Mouse (Mus musculus) stomach, embryonic 14.5 days (tissue): ENCODE data around the gene Ctnna3. TPM values are rescaled to one million over a fixed set of nuclear protein-coding genes. Genes with fewer than 3 reads are reported as not detected.
A peak's percentile ranks its signal among the peaks of the same experiment; 100 is the strongest.
"Not testable (repeated sequence)": the region's sequence is repeated elsewhere in the genome, so short reads cannot be mapped to it uniquely, and the experiment has no call there.

Experiments
- ATAC-seq: fragments of 200-750 bp; cut with Nextera tagmentation; 2 replicates; pipeline ENCODE4 v1.8.0; 2017; ENCODE audit warnings: low read depth, moderate TSS enrichment; ENCODE audit not compliant: insufficient number of reproducible peaks, insufficient read depth, low FRiP score
- H3K27ac ChIP-seq: fragments of 300-500 bp; sonication (generic); 2 replicates; pipeline ENCODE4 v1.5.1; 2014; ENCODE audit warnings: mild to moderate bottlenecking, low read length, moderate library complexity, mixed read lengths
- H3K27me3 ChIP-seq: fragments of 300-500 bp; sonication (generic); 2 replicates; pipeline ENCODE4 v1.6.1; 2014; ENCODE audit warnings: low read length, control low read depth, mixed read lengths; ENCODE audit not compliant: control insufficient read depth, insufficient read depth
- H3K36me3 ChIP-seq: fragments of 300-500 bp; sonication (generic); 2 replicates; pipeline ENCODE4 v1.6.1; 2014; ENCODE audit warnings: mild to moderate bottlenecking, control low read depth, low read length, moderate library complexity, mixed read lengths; ENCODE audit not compliant: control insufficient read depth, insufficient read depth
- H3K4me1 ChIP-seq: fragments of 300-500 bp; sonication (generic); 2 replicates; pipeline ENCODE4 v1.6.1; 2014; ENCODE audit warnings: low read length, control low read depth, mixed read lengths; ENCODE audit not compliant: control insufficient read depth, insufficient read depth
- H3K4me2 ChIP-seq: fragments of 300-500 bp; sonication (generic); replicated peaks from 2 replicates; pipeline ENCODE4 v1.6.1; 2014; ENCODE audit warnings: low read depth, low read length, control low read depth
- H3K4me3 ChIP-seq: fragments of 300-500 bp; sonication (generic); 2 replicates; pipeline ENCODE4 v1.5.1; 2014; ENCODE audit warnings: low read depth, low read length, control low read depth
- H3K9ac ChIP-seq: fragments of 300-500 bp; sonication (generic); replicated peaks from 2 replicates; pipeline ENCODE4 v1.6.1; 2014; ENCODE audit warnings: low read depth, mild to moderate bottlenecking, control low read depth, low read length, moderate library complexity, mixed read lengths
- H3K9me3 ChIP-seq: fragments of 300-500 bp; sonication (generic); 2 replicates; pipeline ENCODE4 v1.6.1; 2016; ENCODE audit warnings: low read depth, low read length, control low read depth; ENCODE audit not compliant: control insufficient read depth
- WGBS: fragments of 180-500 bp; shearing (Covaris S2); extraction: QIAGEN DNeasy Blood & Tissue Kit; methylation state at CpG from one replicate; pipeline ENCODE4 v1.1.7; 2014; 5-methylcytosine and 5-hydroxymethylcytosine counted together
- polyA plus RNA-seq: library from polyadenylated mRNA; unstranded; fragments of >200 nt; fragmentation: Nextera tagmentation; extraction: Ambion mirVana; gene quantifications from 2 replicates; pipeline ENCODE4 v1.2.1, GENCODE M21; 2014

Gene Ctnna3
- polyA plus RNA-seq, 1 experiment from 2014 or later: 0.78 TPM

DNA sequence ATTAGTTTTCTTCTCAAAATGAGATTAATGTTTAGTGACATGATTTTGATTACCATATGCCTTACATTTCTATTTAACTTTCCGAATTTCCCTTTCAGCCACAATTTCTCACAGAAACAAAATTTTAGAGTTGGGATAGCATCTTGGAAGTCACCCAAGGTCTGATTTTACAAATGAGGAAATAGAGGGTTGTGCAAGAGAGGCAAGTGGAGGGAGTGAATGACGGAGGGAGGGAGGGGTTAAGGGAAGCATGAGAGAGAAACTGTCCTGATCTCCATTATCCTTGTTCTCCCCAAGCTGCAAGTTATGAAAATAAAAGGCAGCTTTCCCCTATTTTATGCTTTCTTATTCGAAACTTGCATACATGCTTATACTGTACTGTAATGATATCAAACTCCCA lies 943.4 kb downstream of the Ctnna3 start:
- H3K9ac ChIP-seq: no peak overlapping the region
- H3K4me1 ChIP-seq: no peaks in the 10 kb centered on the region
- H3K27me3 ChIP-seq: no peaks in the 10 kb centered on the region
- no peak overlapping the region for H3K27ac ChIP-seq
- no peak for ATAC-seq
- H3K4me2 ChIP-seq: no peak overlapping the region
- no peaks in the 10 kb centered on the region for H3K9me3 ChIP-seq
- no peaks in the 10 kb centered on the region for H3K36me3 ChIP-seq
- WGBS: 83% methylated on average over 3 of the region's 3 CpGs
- H3K4me3 ChIP-seq: no peak overlapping the region

DNA sequence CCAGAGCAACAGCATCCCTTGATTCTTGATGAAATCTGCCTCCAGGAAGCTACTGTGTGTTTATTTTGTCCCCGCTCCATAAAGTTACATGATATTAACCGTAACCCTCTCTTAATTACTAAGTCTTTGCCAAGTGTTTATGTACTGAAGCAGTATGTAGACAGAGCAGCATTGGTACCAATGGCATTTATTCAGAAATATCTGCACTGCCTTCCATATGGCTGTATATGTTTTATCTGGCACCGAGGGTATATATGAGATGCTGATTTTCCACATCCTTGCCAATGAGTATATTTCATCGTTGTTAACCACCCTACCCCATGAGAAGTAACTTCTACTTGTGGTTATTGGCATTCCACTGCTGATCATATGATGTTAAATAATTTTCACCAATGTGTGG lies 947.9 kb downstream of the Ctnna3 start:
- Histone ChIP-seq H3K9me3 (no peaks in the 10 kb centered on the region), H3K9ac (no peak overlapping the region), H3K36me3 (no peaks in the 10 kb centered on the region), H3K4me3 (no peak overlapping the region), H3K4me2 (no peak overlapping the region), H3K27ac (no peak overlapping the region), H3K4me1 (no peaks in the 10 kb centered on the region), H3K27me3 (no peaks in the 10 kb centered on the region)
- ATAC-seq: no peak
- WGBS: 88% methylated on average over 4 of the region's 4 CpGs

DNA sequence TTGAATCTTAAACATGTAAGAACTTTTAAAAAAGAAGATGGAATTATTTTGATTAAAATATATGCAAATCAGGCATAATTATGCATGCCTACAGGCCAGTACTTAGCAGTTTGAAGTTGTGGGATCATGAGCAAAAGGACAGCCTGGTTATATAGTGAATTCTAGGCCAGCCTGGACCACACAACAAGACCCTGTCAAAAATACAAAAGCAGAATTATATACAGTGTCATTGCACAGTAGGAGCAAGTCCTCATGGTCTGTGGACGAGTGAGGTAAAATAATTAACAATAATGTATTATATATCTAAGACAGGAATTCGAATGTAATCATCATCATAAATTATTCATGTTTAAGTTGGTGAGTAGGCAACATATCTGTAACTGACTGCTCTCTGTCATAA lies 966.7 kb downstream of the Ctnna3 start:
- WGBS: 48% methylated on average over 2 of the region's 2 CpGs
- Histone ChIP-seq H3K9me3 (no peaks in the 10 kb centered on the region), H3K4me1 (no peaks in the 10 kb centered on the region), H3K27me3 (no peaks in the 10 kb centered on the region), H3K9ac (no peak overlapping the region), H3K36me3 (no peaks in the 10 kb centered on the region), H3K4me2 (no peak overlapping the region), H3K4me3 (no peak overlapping the region), H3K27ac (no peak overlapping the region)
- ATAC-seq: no peak

DNA sequence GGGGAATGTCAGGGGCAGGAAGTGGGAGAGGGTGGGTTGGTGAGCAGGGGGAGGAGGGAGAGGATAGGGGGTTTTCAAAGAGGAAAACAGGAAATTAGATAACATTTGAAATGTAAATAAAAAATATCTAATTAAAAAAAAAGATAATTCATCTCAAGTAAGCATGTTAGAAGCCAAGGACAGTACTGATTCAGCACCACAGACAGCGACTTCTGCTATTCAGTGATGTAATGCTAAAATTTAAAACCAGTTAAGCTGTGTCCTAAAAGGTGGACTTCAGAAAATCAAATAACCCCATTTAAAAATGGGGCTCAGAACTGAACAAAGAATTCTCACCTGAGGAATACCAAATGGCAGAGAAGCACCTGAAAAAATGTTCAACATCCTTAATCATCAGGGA lies 988.5 kb downstream of the Ctnna3 start:
- not testable (repeated sequence) for H3K4me1 ChIP-seq, H3K9ac ChIP-seq, H3K27me3 ChIP-seq, ATAC-seq, H3K4me3 ChIP-seq, H3K27ac ChIP-seq, H3K4me2 ChIP-seq, H3K36me3 ChIP-seq, H3K9me3 ChIP-seq
- 24% methylated on average over 1 of the region's 1 CpGs for WGBS

DNA sequence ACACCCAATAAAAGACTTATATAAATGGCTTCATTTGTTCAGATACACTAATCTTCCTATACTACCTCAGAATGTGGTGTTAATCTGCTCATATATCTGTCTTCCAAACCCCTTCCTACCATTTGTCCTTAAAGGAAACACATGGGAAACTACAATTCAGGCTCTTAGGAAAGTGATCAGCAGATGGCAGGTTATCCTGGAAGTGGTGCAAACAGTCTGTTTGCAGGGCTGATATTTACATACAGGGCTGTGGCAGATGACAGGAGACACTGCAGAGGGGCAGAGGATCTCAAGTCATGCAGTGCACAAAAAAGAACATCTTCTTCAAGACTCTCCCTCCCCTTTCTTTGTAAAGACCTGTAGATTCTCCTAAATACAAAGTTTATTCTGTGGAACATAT lies 1008.8 kb downstream of the Ctnna3 start:
- Histone ChIP-seq H3K4me1 (no peaks in the 10 kb centered on the region), H3K4me2 (no peak overlapping the region), H3K9ac (no peak overlapping the region), H3K4me3 (no peak overlapping the region), H3K27ac (no peak overlapping the region), H3K27me3 (no peaks in the 10 kb centered on the region), H3K36me3 (no peaks in the 10 kb centered on the region), H3K9me3 (no peaks in the 10 kb centered on the region)
- no peak for ATAC-seq

DNA sequence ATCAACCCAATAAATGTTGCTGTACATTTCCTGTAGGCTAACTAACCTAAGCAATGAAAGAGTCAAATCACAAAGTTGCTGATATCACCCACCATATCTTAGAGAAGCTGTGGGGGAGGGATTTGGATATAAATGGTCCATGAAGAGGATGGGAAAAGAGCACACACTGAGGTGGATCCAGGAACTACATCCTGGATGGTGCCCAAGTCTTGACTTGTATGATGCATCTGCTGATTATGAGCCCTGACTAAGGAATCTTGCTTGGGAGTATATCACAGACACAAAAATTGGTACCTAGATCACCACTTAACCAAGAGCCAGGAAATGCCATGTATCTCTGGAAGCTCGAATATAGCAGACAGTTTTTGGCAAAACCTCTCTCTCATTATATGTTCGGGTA lies 1018.7 kb downstream of the Ctnna3 start:
- Histone ChIP-seq H3K9ac (no peak overlapping the region), H3K27me3 (no peaks in the 10 kb centered on the region), H3K4me2 (no peak overlapping the region), H3K4me1 (no peaks in the 10 kb centered on the region), H3K27ac (no peak overlapping the region), H3K4me3 (no peak overlapping the region), H3K36me3 (no peaks in the 10 kb centered on the region), H3K9me3 (no peaks in the 10 kb centered on the region)
- ATAC-seq: no peak
- WGBS: 80% methylated on average over 2 of the region's 2 CpGs

DNA sequence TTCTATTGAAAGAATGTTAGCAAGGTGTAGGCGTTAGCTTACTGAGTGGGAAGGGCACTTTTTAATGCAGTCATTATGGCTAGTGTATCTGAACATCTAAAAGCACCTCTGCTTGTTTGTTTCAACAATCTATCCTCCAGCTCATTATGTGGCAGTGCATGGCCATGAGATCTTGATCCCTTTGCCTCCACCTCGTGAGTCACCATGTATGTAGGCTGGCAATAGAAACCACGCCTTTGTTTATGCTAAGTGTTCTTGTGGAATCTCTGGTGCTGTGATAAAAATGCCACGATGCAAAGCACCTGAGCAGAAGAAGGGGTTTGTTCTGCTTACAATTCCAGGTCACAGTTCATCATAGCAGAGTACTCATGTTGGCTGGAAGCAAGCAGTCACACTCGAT lies 1053.4 kb downstream of the Ctnna3 start:
- Histone ChIP-seq H3K4me3 (no peak overlapping the region), H3K27me3 (no peaks in the 10 kb centered on the region), H3K4me2 (no peak overlapping the region), H3K27ac (no peak overlapping the region), H3K9ac (no peak overlapping the region), H3K9me3 (no peaks in the 10 kb centered on the region), H3K36me3 (no peaks in the 10 kb centered on the region), H3K4me1 (no peaks in the 10 kb centered on the region)
- ATAC-seq: peak; percentile 23; the same call in 1 of the 2 replicates
- WGBS: 60% methylated on average over 5 of the region's 5 CpGs

DNA sequence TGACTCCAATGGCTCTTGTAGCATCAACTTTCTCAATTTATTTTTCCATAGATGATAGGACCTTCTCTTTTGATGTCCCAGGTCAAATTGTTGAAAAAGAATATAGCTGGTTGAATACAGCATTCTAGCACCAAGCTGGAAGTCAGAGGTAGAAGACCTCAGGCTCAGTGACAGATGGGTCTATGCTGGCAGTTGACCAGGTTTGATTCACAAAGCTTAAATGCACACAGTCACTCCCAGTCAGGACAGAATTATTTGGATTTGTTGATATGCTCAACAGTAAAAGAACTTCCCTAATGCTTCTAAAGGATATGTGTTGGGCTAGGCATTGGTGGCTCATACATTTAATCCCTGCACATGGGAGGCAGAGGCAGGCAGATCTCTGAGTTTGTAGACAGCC lies 1059.6 kb downstream of the Ctnna3 start:
- Histone ChIP-seq H3K9ac (no peak overlapping the region), H3K27me3 (no peaks in the 10 kb centered on the region), H3K4me1 (no peaks in the 10 kb centered on the region), H3K4me2 (no peak overlapping the region), H3K4me3 (no peak overlapping the region), H3K36me3 (no peaks in the 10 kb centered on the region), H3K27ac (no peak overlapping the region), H3K9me3 (no peaks in the 10 kb centered on the region)
- ATAC-seq: no peak

DNA sequence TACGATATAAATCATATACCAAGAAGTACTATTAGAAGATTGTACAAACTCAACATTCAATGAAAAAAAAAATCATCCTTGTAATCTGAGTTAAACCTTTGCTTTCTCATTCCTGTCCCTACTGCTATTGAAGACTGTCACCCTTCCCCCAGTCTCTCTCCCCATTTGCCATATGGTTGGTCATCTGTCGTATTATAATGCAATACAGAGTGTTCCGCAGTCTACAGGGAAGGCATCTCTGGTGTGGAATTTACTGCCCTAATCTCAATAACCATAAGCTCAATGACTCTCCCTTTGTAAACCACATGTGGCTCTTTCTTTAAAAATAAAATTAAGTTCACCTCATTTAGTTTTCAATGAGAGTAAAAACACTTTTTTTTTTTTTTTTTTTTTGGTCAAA lies 1113.7 kb downstream of the Ctnna3 start:
- Histone ChIP-seq H3K27ac (no peak overlapping the region), H3K9ac (no peak overlapping the region), H3K27me3 (no peaks in the 10 kb centered on the region), H3K4me2 (no peak overlapping the region), H3K36me3 (no peaks in the 10 kb centered on the region), H3K9me3 (no peaks in the 10 kb centered on the region), H3K4me3 (no peak overlapping the region), H3K4me1 (no peaks in the 10 kb centered on the region)
- 83% methylated on average over 3 of the region's 3 CpGs for WGBS
- ATAC-seq: no peak
